Mouse (Mus musculus): ENCODE results near the gene Sdccag8.

Sdccag8 gene

GRCm38 (mm10) chr1:176981511-176981910 is 167.1 kb downstream of the Sdccag8 start:
- in situ Hi-C loops (cut with MseI, MboI) = no loop called here

DNA sequence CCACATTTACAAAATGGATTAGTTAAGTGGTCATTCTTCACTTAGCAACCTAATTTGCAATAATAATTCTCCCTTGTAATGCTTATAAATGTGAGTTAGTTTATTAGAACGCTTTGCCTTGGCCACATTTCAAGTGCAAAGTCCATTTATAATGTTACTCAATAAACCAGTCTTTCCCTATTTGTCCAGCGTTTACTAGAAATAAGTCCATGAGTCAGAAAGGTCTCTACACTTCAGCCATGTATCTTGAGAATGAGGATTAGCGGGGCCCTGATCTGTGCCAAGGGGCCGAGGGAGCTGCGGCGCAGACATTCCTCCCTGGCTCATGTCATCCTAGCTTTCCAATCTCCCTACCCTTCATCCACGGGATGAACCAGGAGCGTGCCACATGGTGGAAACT is 168.2 kb downstream of the Sdccag8 start:
- in situ Hi-C loops (cut with MseI, MboI) = no loop called here

GRCm38 (mm10) chr1:176985691-176986090 is 171.2 kb downstream of the Sdccag8 start:
- in situ Hi-C loops (cut with MseI, MboI) = no loop called here

DNA sequence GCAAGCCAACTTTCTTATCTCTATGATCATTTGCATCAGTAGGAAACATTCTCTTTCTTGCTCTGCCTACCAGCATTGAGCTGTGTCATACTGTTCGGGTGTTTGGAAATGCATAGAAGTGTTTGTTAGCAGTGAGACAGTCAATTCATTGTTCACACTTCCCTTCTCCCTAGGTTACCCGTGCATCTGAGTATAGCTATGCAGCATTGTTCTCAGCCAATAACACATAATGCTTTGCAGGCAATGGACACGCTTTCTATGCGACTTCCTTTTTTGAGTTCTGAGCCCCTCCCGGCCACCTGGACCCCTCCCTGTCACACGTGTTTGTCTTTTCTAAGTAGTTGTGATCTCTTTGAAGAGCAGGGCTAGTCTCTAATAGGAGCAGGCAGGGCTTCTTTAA is 171.8 kb downstream of the Sdccag8 start:
- in situ Hi-C loops (cut with MseI, MboI) = no loop called here

DNA sequence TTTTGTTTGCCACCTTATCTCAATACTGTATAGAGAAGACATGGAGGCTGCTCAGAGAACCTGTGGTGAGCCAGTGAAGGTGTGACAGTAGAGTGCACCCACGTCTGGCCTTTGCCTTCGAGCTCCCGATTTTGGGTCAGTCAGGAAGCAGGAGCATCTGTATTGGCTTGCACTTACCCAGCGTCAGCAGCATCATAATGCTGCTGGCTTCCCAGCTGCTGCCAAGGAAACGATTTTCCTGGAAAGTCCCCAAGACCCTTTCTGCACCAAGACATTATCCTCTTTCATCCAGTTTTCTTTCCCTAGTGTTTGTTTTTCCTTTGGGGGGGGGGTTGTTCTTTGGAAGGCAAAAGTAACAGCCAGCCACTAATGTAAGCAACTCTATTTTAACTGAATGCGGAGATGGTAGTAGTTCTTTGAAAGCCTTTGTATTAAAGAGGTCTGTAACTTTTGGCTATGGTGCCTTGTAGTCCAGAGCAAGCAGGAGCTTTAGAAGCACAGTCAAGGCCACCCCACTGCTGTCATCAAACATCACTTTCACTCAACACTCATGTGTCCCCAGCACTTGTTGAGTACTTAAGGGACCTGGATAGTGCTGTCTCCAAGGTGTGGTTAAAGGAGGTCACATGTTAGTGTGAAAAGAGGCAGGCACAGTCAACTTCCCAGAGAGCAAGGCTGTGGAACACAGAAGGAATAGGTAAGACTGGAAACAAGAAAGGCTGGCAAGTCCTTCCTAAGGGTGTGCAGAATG is 172.7 kb downstream of the Sdccag8 start:
- in situ Hi-C loops (cut with MseI, MboI) = no loop called here

DNA sequence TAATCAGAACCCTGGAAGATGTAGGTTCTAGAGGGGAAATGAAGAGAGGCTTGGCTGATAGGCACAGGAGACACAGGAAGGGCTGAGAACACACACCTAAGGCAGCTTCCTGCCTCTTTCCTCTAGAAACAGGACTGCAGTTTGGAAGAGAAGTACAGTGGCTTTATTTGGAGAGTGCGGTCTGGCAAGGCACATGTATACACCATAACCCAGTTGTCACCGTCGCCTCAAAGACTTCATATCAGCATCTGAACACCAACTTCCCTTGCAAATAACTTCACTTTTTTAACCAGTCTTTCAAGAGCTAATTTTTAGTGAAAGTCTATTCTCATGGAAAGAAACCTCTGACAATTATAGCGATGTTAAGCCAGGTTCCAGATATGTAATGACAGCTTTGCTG is 177.0 kb downstream of the Sdccag8 start:
- in situ Hi-C loops (cut with MseI, MboI) = no loop called here

DNA sequence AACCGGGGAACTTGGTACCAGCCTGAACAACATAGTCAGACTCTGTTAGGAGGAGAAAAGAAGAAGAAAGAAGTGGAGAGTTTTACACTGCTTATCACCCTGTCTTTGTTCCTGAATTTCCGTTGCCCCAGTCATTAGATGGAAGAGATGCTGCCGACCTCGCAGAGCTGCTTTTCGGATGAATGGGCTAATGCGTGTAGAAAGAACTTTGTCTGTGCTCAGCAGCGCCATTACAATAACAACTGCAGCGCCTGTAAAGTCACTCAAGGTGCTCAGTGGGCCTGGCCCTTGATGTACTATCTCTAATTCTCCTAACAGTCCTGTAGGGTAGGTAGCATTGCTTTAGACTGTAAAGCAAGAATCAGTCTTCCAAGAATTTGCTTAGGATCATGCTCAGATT is 178.1 kb downstream of the Sdccag8 start:
- in situ Hi-C loops (cut with MseI, MboI) = no loop called here

- in situ Hi-C loops (cut with MseI, MboI) = no loop called here
These were observed 178.9 kb downstream of the Sdccag8 start for GRCm38 (mm10) chr1:176993141-176994010.

DNA sequence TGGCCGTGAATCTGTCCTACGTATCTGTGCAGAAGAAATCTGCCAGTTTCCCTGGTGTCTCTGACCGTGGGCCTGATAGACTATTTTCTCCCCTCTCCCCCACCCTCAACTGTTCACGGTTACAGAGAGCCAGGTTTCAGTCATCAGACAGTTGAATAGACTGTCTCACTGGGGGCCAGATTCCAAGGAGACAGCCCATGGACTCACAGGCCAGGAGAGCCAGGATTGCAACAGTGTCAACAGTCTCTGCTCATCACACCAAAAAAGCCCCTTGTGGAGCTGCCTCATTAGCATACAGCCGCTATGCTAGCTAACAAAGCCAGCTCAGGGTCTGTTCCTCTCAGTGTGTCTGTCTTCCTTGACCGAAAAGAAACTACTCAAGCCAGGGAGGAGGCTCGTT is 179.6 kb downstream of the Sdccag8 start:
- in situ Hi-C loops (cut with MseI, MboI) = no loop called here

DNA sequence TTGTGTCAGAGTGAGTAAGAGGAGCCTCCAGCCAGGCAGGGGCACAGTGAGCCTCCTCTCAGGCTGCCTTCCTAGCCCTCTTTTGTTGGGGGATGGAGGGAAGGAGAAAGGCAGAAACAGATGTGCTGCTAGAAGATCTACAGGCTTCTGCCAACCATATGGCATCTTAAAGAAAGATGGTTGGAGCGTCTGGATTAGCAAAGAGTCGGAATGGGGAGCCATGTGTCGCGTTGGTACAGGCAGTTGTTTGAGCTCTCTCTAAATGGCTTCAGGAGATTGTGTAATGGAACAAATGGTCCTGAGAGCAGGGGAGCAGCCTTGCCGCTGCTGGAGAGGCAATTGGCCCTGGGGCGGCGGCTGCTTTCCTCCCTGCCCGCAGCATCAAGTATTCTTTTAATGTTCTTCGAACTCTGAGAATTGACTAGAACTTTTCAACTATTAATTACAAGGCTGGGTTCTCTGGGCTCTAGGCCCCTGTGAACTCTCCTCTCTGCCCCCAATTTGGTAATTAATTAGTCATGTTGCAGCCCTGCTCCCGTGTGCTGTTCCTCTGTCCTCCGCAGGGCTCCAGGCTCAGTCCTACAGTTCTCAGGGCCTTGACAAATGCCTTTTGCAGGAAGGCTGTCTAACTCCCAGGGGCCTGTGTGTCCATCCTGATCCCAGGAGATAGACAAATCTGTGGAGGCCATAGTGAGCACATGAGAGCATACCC is 180.4 kb downstream of the Sdccag8 start:
- in situ Hi-C loops (cut with MseI, MboI) = no loop called here

- in situ Hi-C loops (cut with MseI, MboI) = no loop called here
These were observed 180.9 kb downstream of the Sdccag8 start for GRCm38 (mm10) chr1:176995419-176995775.

DNA sequence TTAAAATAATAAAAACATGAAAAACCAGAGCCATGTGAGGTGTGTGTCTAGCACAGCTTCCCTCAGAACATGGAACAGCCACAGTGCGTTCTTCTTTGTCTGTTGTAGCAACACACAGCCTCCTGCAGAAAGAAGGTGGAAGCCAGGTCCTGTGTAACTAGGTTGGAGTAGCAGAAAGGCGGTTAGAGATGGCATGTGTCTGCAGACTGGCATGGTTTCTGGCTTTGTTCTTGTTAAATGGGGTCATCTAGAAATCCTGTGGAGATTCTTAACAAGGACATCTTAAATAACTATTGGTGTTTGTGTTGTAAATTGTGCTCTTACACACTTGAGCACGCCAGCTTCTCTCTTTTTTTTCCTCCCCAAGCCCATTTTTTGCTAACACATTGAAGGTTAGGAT is 181.7 kb downstream of the Sdccag8 start:
- in situ Hi-C loops (cut with MseI, MboI) = no loop called here

DNA sequence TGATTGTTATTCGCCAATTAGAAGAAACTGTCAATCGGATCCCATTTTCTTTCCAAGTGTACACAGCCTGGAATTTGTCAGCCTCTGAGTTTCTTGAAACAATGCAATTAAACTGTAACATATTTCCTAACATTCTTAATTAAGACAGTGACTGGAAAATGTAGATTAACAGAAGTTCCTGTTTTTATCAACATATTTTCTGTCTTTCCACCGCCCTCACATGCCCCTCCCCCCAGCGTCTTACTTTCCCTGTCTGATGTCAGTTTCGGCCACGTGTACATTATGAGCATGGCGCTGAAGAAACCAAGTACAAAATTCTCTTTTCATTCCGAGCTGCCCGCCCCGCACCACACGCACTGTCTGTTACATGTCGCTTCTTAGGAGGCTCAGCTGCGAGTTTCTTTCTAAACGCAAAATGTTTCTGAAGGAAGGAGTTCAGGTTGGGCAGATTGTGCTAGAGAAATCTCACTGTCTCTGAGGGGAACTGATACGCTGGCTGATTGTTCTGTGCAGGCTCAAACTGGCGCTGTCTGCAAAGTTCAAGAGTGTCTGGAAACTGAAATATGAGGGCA is 182.3 kb downstream of the Sdccag8 start:
- in situ Hi-C loops (cut with MseI, MboI) = no loop called here

DNA sequence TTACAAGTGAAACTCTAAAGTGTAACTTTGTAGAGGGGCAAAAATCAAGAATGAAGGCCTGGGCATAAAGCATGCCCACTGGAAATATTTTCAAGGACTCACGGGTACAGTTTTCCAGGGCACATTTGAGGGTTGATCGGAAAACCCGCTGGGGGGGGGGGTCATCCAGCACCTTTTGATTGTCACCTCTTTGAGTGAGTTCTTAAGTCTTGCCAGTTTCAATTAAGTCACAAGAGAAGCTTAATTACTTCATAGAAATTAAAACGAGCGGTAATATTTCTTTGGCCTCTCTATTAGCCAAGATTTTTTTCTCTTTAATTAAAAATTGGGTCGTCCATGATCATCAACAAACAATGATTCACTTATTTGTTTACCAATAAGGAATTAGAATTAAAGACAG is 182.8 kb downstream of the Sdccag8 start:
- in situ Hi-C loops (cut with MseI, MboI) = no loop called here

DNA sequence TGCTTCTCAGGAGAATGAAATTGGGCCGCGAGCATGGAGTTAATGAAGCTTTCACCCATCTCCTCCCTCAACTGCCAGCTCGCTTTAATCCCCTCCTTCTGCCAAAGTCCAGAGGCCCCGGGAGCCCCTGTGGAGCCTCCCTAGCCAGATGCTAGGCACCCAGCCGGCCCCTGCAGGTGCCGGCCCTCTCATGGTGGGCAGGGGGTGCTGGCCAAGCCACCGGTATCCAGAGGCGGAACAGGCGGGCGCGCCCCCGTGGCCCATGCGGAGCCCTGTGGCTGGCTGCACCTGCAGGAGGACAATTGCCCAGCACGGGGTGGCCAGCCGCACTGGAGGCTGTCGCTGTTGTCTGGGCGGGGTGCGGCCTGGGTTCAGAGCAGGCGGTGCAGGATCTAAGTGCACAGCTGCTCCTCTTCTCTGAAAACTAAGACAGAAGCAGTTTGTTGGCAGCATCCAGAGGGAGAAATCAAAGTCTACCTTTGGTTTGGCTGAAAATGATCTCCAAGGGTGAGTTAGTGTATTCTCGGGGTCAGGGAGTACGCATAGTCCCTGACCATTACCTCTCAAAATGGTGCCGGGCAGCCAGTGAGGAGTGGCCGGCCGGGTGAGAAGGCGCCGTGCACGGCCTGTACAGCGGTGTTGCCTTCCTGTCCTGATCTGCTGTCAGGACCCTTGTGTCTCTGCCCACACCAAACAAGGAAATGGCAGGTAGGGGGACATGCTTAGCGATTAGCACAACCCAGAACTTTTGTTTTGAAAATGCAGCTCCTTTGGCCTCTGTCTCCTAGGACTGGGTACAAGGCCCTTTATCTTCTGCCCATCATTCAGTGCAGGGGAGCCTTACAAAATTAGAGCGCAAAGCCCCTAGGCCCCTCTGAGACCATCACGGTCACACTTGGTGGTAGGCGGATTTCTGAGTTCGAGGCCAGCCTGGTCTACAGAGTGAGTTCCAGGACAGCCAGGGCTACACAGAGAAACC is 183.5 kb downstream of the Sdccag8 start:
- in situ Hi-C loops (cut with MseI, MboI) = no loop called here

DNA sequence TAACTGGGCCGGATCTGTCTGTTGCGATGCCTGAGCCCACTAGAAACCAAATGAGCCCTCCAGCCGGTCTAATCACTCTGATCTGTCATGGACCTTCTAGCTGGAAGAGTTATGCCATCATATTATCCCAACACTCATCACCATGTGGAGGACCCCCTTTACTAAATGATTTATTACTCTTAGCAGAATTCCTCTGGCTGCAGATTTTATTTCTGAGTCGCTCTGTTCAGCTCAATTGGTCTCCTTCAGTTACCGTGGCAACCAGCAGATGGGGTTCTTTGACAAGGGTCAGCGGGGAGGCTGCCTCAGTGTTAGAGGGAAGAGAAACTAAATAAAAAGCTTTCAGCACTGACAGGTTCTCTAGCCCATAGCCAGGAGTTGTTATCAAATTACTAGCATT is 184.6 kb downstream of the Sdccag8 start:
- in situ Hi-C loops (cut with MseI, MboI) = no loop called here

DNA sequence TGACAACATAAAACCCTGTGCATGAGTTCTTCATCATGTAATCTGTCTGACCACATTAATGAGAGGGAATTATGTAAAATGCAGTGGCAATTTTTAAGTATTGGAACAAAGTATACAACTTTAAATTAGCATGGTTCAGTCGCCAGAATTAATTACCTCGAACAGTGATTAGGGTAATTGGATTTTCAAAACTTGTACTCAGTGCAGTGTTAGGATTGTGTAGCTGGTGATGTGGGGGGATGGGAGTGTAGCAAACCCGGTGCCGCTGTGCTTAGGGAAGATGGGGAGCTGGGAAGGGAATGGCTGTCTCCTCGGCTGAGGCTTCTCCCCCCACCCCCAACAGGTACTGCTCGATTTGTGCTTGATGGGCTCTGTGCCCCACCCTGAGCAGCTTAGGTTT is 188.5 kb downstream of the Sdccag8 start:
- in situ Hi-C loops (cut with MseI, MboI) = no loop called here

- in situ Hi-C loops (cut with MseI, MboI) = no loop called here
These were observed 189.7 kb downstream of the Sdccag8 start for GRCm38 (mm10) chr1:177004041-177004741.

- in situ Hi-C loops (cut with MseI, MboI) = no loop called here
These were observed 192.9 kb downstream of the Sdccag8 start for GRCm38 (mm10) chr1:177007405-177007804.

DNA sequence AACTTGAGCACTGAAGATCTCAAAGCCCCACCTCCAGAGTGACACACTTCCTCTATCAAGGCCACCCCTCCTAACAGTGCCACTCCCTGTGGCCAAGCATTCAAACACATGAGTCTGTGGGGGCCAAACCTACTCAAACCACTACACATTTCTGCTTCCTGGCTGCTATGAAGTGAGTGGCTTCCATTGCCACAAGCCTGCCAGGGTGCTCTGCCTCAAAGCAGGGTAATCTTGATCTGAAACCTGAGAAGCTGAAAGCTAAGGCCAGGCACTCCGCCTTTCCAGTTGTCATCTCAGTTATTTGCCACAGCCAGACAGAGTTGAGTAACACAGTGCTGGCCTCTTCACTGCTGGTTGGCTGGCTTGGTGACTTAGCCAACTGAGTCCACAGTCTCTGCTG is 194.3 kb downstream of the Sdccag8 start:
- in situ Hi-C loops (cut with MseI, MboI) = no loop called here
